Mouse (Mus musculus) liver, embryonic 13.5 days (tissue): ENCODE results near the gene Trim62. TPM values are rescaled to one million over a fixed set of nuclear protein-coding genes. Genes with fewer than 3 reads are reported as not detected.

Experiments
- ATAC-seq: fragments of 200-750 bp; cut with Nextera tagmentation; 2 replicates; pipeline ENCODE4 v1.8.0; 2017; ENCODE audit warnings: low read depth, mild to moderate bottlenecking, moderate number of reproducible peaks, moderate library complexity
- DNase-seq: peaks from one replicate; pipeline ENCODE4 v3.0.0; 2022
- H3K27ac ChIP-seq: fragments of 300-500 bp; sonication (generic); 2 replicates; pipeline ENCODE4 v1.5.1; 2015; ENCODE audit warnings: moderate library complexity, mild to moderate bottlenecking, inconsistent platforms
- H3K27me3 ChIP-seq: fragments of 300-500 bp; sonication (generic); 2 replicates; pipeline ENCODE4 v1.6.1; 2015; ENCODE audit warnings: mild to moderate bottlenecking, inconsistent platforms
- H3K36me3 ChIP-seq: fragments of 300-500 bp; sonication (generic); 2 replicates; pipeline ENCODE4 v1.6.1; 2015; ENCODE audit warnings: mild to moderate bottlenecking, inconsistent platforms
- H3K4me1 ChIP-seq: fragments of 300-500 bp; sonication (generic); replicated peaks from 2 replicates; pipeline ENCODE4 v1.6.1; 2015; ENCODE audit warnings: inconsistent platforms
- H3K4me2 ChIP-seq: fragments of 300-500 bp; sonication (generic); 2 replicates; pipeline ENCODE4 v1.6.1; 2015; ENCODE audit warnings: inconsistent platforms, mild to moderate bottlenecking, moderate library complexity
- H3K4me3 ChIP-seq: fragments of 300-500 bp; sonication (generic); replicated peaks from 2 replicates; pipeline ENCODE4 v1.5.1; 2015; ENCODE audit warnings: mild to moderate bottlenecking, inconsistent platforms
- H3K9ac ChIP-seq: fragments of 300-500 bp; sonication (generic); 2 replicates; pipeline ENCODE4 v1.6.1; 2015; ENCODE audit warnings: mild to moderate bottlenecking, inconsistent platforms
- H3K9me3 ChIP-seq: fragments of 300-500 bp; sonication (generic); replicated peaks from 2 replicates; pipeline ENCODE4 v1.6.1; 2016; ENCODE audit warnings: inconsistent platforms
- WGBS: fragments of 180-500 bp; shearing (Covaris S2); methylation state at CpG from one replicate; pipeline ENCODE4 v1.1.7; 2015; ENCODE audit not compliant: insufficient replicate concordance; 5-methylcytosine and 5-hydroxymethylcytosine counted together
- polyA plus RNA-seq: library from polyadenylated mRNA; unstranded; fragments of >200 nt; fragmentation: Nextera tagmentation; extraction: Ambion mirVana; gene quantifications from 2 replicates; pipeline ENCODE4 v1.2.1, GENCODE M21; 2015

Trim62 gene
- polyA plus RNA-seq, 1 experiment from 2014 or later, result 0.30 TPM

GRCm38 (mm10) chr4:128897911-128898421 is 14.6 kb downstream of the Trim62 start:
- 24% methylated on average over 6 of the region's 7 CpGs for WGBS
- ATAC-seq, result no peak

GRCm38 (mm10) chr4:128899332-128899731 is 16.0 kb downstream of the Trim62 start:
- ATAC-seq (no peak), DNase-seq (no peak)
- Histone ChIP-seq H3K4me3 (no peak overlapping the region), H3K4me1 (0 out of 2 replicates have a peak, but pooled peaks cover 3% of the 10 kb centered on the region), H3K9ac (no peak overlapping the region), H3K27me3 (no peaks in the 10 kb centered on the region), H3K27ac (no peak overlapping the region; the same call in 1 of the 2 replicates), H3K36me3 (no peaks in the 10 kb centered on the region), H3K4me2 (no peak overlapping the region), H3K9me3 (no peaks in the 10 kb centered on the region)
- WGBS, result 42% methylated on average over 6 of the region's 6 CpGs

More at GRCm38 (mm10) chr4:128897911-128898421, 14.6 kb downstream of the Trim62 start:
- no peaks in the 10 kb centered on the region for H3K9me3 ChIP-seq
- no peak overlapping the region for H3K27ac ChIP-seq
- no peak for DNase-seq
- H3K4me2 ChIP-seq, result no peak overlapping the region
- 0 out of 2 replicates have a peak, but pooled peaks cover 3% of the 10 kb centered on the region for H3K4me1 ChIP-seq
- H3K27me3 ChIP-seq, result no peaks in the 10 kb centered on the region
- H3K4me3 ChIP-seq, result no peak overlapping the region
- H3K36me3 ChIP-seq, result no peaks in the 10 kb centered on the region
- no peak overlapping the region for H3K9ac ChIP-seq

- 76% methylated on average over 14 of the region's 14 CpGs for WGBS
- Histone ChIP-seq H3K9me3 (no peaks in the 10 kb centered on the region), H3K4me3 (no peak overlapping the region), H3K27me3 (no peaks in the 10 kb centered on the region), H3K4me2 (no peak overlapping the region), H3K27ac (no peak overlapping the region), H3K36me3 (no peaks in the 10 kb centered on the region), H3K9ac (no peak overlapping the region), H3K4me1 (0 out of 2 replicates have a peak, but pooled peaks cover 3% of the 10 kb centered on the region)
- no peak for DNase-seq
- no peak for ATAC-seq
These were observed 17.1 kb downstream of the Trim62 start for GRCm38 (mm10) chr4:128900484-128900883.

GRCm38 (mm10) chr4:128902390-128902789 is 19.0 kb downstream of the Trim62 start:
- no peaks in the 10 kb centered on the region for H3K36me3 ChIP-seq
- WGBS, result 67% methylated on average over 8 of the region's 8 CpGs
- H3K4me3 ChIP-seq, result no peak overlapping the region
- no peak overlapping the region for H3K9ac ChIP-seq
- H3K27ac ChIP-seq, result no peak overlapping the region
- no peak overlapping the region for H3K4me2 ChIP-seq
- H3K4me1 ChIP-seq, result 0 out of 2 replicates have a peak, but pooled peaks cover 3% of the 10 kb centered on the region
- no peak for ATAC-seq
- H3K27me3 ChIP-seq, result no peaks in the 10 kb centered on the region; the same call in 1 of the 2 replicates
- H3K9me3 ChIP-seq, result no peaks in the 10 kb centered on the region
- no peak for DNase-seq

GRCm38 (mm10) chr4:128904035-128904800 is 20.8 kb downstream of the Trim62 start:
- no peaks in the 10 kb centered on the region for H3K9me3 ChIP-seq
- H3K9ac ChIP-seq, result no peak overlapping the region
- no peak for ATAC-seq
- 60% methylated on average over 8 of the region's 8 CpGs for WGBS
- H3K4me1 ChIP-seq, result no peaks in the 10 kb centered on the region
- H3K27me3 ChIP-seq, result no peaks in the 10 kb centered on the region; the same call in 1 of the 2 replicates
- no peak for DNase-seq
- H3K27ac ChIP-seq, result no peak overlapping the region
- H3K36me3 ChIP-seq, result no peaks in the 10 kb centered on the region
- no peak overlapping the region for H3K4me2 ChIP-seq
- no peak overlapping the region for H3K4me3 ChIP-seq

GRCm38 (mm10) chr4:128905251-128905650 is 21.9 kb downstream of the Trim62 start:
- Histone ChIP-seq H3K9me3 (no peaks in the 10 kb centered on the region), H3K9ac (no peak overlapping the region), H3K36me3 (no peaks in the 10 kb centered on the region), H3K27ac (no peak overlapping the region), H3K4me3 (no peak overlapping the region), H3K27me3 (no peaks in the 10 kb centered on the region; the same call in 1 of the 2 replicates), H3K4me1 (no peaks in the 10 kb centered on the region), H3K4me2 (no peak overlapping the region)
- no peak for ATAC-seq
- 33% methylated on average over 8 of the region's 8 CpGs for WGBS
- DNase-seq, result no peak

GRCm38 (mm10) chr4:128906757-128907156 is 23.4 kb downstream of the Trim62 start:
- Histone ChIP-seq H3K4me1 (no peaks in the 10 kb centered on the region), H3K9me3 (no peaks in the 10 kb centered on the region), H3K4me2 (no peak overlapping the region), H3K4me3 (no peak overlapping the region), H3K36me3 (no peaks in the 10 kb centered on the region), H3K27me3 (no peaks in the 10 kb centered on the region; the same call in 1 of the 2 replicates), H3K9ac (no peak overlapping the region), H3K27ac (no peak overlapping the region)
- ATAC-seq, result no peak
- DNase-seq, result no peak
- 53% methylated on average over 8 of the region's 8 CpGs for WGBS

GRCm38 (mm10) chr4:128907238-128907968 is 24.0 kb downstream of the Trim62 start:
- WGBS, result 53% methylated on average over 12 of the region's 12 CpGs
- H3K9me3 ChIP-seq, result no peaks in the 10 kb centered on the region

GRCm38 (mm10) chr4:128908586-128909377 is 25.4 kb downstream of the Trim62 start:
- Histone ChIP-seq H3K4me2 (no peak overlapping the region), H3K27me3 (no peaks in the 10 kb centered on the region; the same call in 1 of the 2 replicates), H3K4me1 (no peaks in the 10 kb centered on the region), H3K4me3 (no peak overlapping the region), H3K36me3 (no peaks in the 10 kb centered on the region), H3K27ac (no peak overlapping the region), H3K9ac (no peak overlapping the region), H3K9me3 (no peaks in the 10 kb centered on the region)
- DNase-seq (no peak), ATAC-seq (no peak)
- 58% methylated on average over 24 of the region's 24 CpGs for WGBS

More at GRCm38 (mm10) chr4:128907238-128907968, 24.0 kb downstream of the Trim62 start:
- H3K36me3 ChIP-seq, result no peaks in the 10 kb centered on the region
- H3K27me3 ChIP-seq, result no peaks in the 10 kb centered on the region; the same call in 1 of the 2 replicates
- H3K27ac ChIP-seq, result no peak overlapping the region
- H3K4me1 ChIP-seq, result no peaks in the 10 kb centered on the region
- ATAC-seq (no peak), DNase-seq (no peak)
- no peak overlapping the region for H3K4me2 ChIP-seq
- no peak overlapping the region for H3K9ac ChIP-seq
- no peak overlapping the region for H3K4me3 ChIP-seq

- no peaks in the 10 kb centered on the region for H3K4me1 ChIP-seq
- H3K4me3 ChIP-seq, result no peak overlapping the region
- ATAC-seq (no peak), DNase-seq (no peak)
- WGBS, result 71% methylated on average over 14 of the region's 14 CpGs
- no peak overlapping the region for H3K4me2 ChIP-seq
- H3K36me3 ChIP-seq, result no peaks in the 10 kb centered on the region
- H3K27me3 ChIP-seq, result no peaks in the 10 kb centered on the region; the same call in 1 of the 2 replicates
- H3K9me3 ChIP-seq, result no peaks in the 10 kb centered on the region
- no peak overlapping the region for H3K9ac ChIP-seq
- H3K27ac ChIP-seq, result no peak overlapping the region
These were observed 26.0 kb downstream of the Trim62 start for GRCm38 (mm10) chr4:128909378-128909831.
